Comparison of ENCODE assay signal across 9 mouse cellular contexts in genomic region chr17:29360761-29361221, GRCm38 (mm10). TPM values are rescaled to one million over a fixed set of nuclear protein-coding genes. Genes with fewer than 3 reads are reported as not detected.
DNase-seq lines count a peak whose midpoint lies in the region; TF ChIP-seq lines count a peak whose summit lies in the region.
"Had no signal": no experiment of that assay in that cellular context is flagged by ENCODE, and none has a peak within 500 bp of the region (broad histone marks: within the 10 kb centered on the region; RNA-seq: fewer than 3 reads in every experiment).

Fgd2 (plus strand) TSS chr17:29360914.

- no peaks in the 10 kb centered on the region for H3K27me3 ChIP-seq in heart, embryonic 10.5 days (ENCODE audit: insufficient read depth, poor library complexity, severe bottlenecking)
- H3K27me3 ChIP-seq in MEL (ENCODE audit: control insufficient read depth in 1 of 2, insufficient read depth in 2 of 2, low read length in 2 of 2) = 0 out of 4 replicates have a peak, but pooled peaks cover 0 to 2% of the 10 kb centered on the region in 2 experiments
- H3K27me3 ChIP-seq in cerebellum, adult 2 months (ENCODE audit: control insufficient read depth, insufficient read depth, low read length) = no peaks in the 10 kb centered on the region
- H3K27me3 ChIP-seq: midbrain, embryonic 12.5 days had no signal

- no peak for TF ChIP-seq EP300 in MEL (IDR thresholded peaks at IDR 0.05; ENCODE audit: low read depth in 1 of 2, low read length in 2 of 2)

- 0 out of 6 replicates have a peak, but pooled peaks of 1 of the 3 experiments have one; percentile 6 for TF ChIP-seq CTCF in MEL (IDR thresholded peaks at IDR 0.05 in 2 of 3, conservative IDR thresholded peaks at IDR 0.05 in 1 of 3; ENCODE audit: control insufficient read depth in 1 of 3, insufficient read depth in 1 of 3, low read depth in 2 of 3, low read length in 3 of 3, poor library complexity in 1 of 3, severe bottlenecking in 1 of 3)
- TF ChIP-seq CTCF in cerebellum, adult 2 months (IDR thresholded peaks at IDR 0.05; ENCODE audit: borderline replicate concordance, insufficient read depth, low read depth, low read length) = no peak

- WGBS in heart, embryonic 10.5 days = 17% methylated on average over 5 of the region's 5 CpGs
- WGBS in cerebellum, adult 2 months = 45% methylated on average over 5 of the region's 5 CpGs

- H3K4me1 ChIP-seq in heart, embryonic 10.5 days = peaks cover 31% of the 10 kb centered on the region
- peaks cover 0 to 10% of the 10 kb centered on the region in 2 experiments; a peak in 2 of 4 replicates for H3K4me1 ChIP-seq in MEL (ENCODE audit: control insufficient read depth in 1 of 2, insufficient read depth in 2 of 2, low read length in 2 of 2)
- peaks cover 20% of the 10 kb centered on the region for H3K4me1 ChIP-seq in cerebellum, adult 2 months (ENCODE audit: control insufficient read depth, insufficient read depth, low read length)

- H3K9me3 ChIP-seq in heart, embryonic 10.5 days = no peaks in the 10 kb centered on the region
- no peaks in the 10 kb centered on the region for H3K9me3 ChIP-seq in MEL (replicated peaks; ENCODE audit: insufficient read depth, low read length)
- H3K9me3 ChIP-seq: midbrain, embryonic 12.5 days had no signal

- no peaks in the 10 kb centered on the region for H3K79me2 ChIP-seq in MEL (ENCODE audit: control insufficient read depth, insufficient read depth, low read length, poor library complexity)

- H3K4me3 ChIP-seq in heart, embryonic 10.5 days = peak within 1 kb of the TSS; percentile 5; the same call in 1 of the 2 replicates
- no peak within 1 kb of the TSS for H3K4me3 ChIP-seq in MEL (ENCODE audit: control insufficient read depth in 1 of 2, insufficient read depth in 1 of 2, low read depth in 2 of 2, low read length in 2 of 2)
- no peak within 1 kb of the TSS for H3K4me3 ChIP-seq in cerebellum, adult 2 months (replicated peaks; ENCODE audit: insufficient read depth, low read depth, low read length)
- H3K4me3 ChIP-seq: midbrain, embryonic 12.5 days had no signal

- H3K9ac ChIP-seq in MEL (ENCODE audit: control insufficient read depth, low read depth, low read length, poor library complexity, severe bottlenecking) = no peak within 1 kb of the TSS
- H3K9ac ChIP-seq: midbrain, embryonic 12.5 days had no signal

- DNase-seq in heart, embryonic 10.5 days (ENCODE audit: low spot score) = no peak
- DNase-seq in heart, postnatal 4 days = no peak
- DNase-seq in MEL (ENCODE audit: low read depth, low spot score) = peak; percentile 83
- peak; percentile 51 for DNase-seq in induced T-regulatory cell, adult 2 months (ENCODE audit: low read depth)
- peak; percentile 66 for DNase-seq in lung, postnatal 10 days
- no peak for DNase-seq in c-Kit-positive CD71-positive TER-119-positive erythroid progenitor cells, embryonic 14.5 days (ENCODE audit: low spot score)
- no peak for DNase-seq in cerebellum, adult 2 months
- no peak for DNase-seq in adrenal gland, postnatal 25 days

- no peaks in the 10 kb centered on the region for H3K36me3 ChIP-seq in heart, embryonic 10.5 days
- H3K36me3 ChIP-seq in MEL (ENCODE audit: control insufficient read depth in 1 of 2, insufficient read depth in 2 of 2, low read length in 2 of 2) = peaks cover 0 to 9% of the 10 kb centered on the region in 2 experiments; a peak in 2 of 4 replicates
- H3K36me3 ChIP-seq: midbrain, embryonic 12.5 days had no signal

- TF ChIP-seq POLR2A in MEL (IDR thresholded peaks at IDR 0.05; ENCODE audit: control insufficient read depth in 1 of 2, insufficient read depth in 1 of 2, low read depth in 1 of 2, low read length in 2 of 2, poor library complexity in 1 of 2) = no peak
- no peak for TF ChIP-seq POLR2A in cerebellum, adult 2 months (IDR thresholded peaks at IDR 0.05; ENCODE audit: borderline replicate concordance, insufficient read depth, low read length)

- 0 out of 2 replicates have a peak within 1 kb of the TSS, but pooled peaks have one; percentile 24 for H3K27ac ChIP-seq in heart, embryonic 10.5 days
- no peak within 1 kb of the TSS for H3K27ac ChIP-seq in MEL (ENCODE audit: control insufficient read depth, low read depth, low read length)
- no peak within 1 kb of the TSS for H3K27ac ChIP-seq in cerebellum, adult 2 months (ENCODE audit: insufficient read depth, low read length)
- H3K27ac ChIP-seq: midbrain, embryonic 12.5 days had no signal

- TF ChIP-seq RAD21 in MEL (IDR thresholded peaks at IDR 0.05; ENCODE audit: low read depth, low read length) = no peak

TF ChIP-seq in MEL, 35 proteins besides CTCF, POLR2A, EP300 and RAD21:
- TF ChIP-seq JUND (IDR thresholded peaks at IDR 0.05; ENCODE audit: low read depth, low read length) = no peak
- TF ChIP-seq ELF1 (IDR thresholded peaks at IDR 0.05; ENCODE audit: low read depth, low read length) = 0 out of 2 replicates have a peak, but pooled peaks have one; percentile 8

RNA-seq across cellular contexts. Expression of gene Fgd2, which starts in this region (rescaled TPM):
- polyA plus RNA-seq in heart, embryonic 10.5 days (2016; fragmentation: Nextera tagmentation; extraction: Ambion mirVana) = 2.2 and 3.8 TPM in 2 replicates
- 1 to 10 TPM; 2.1 to 2.8 TPM for total RNA-seq in heart, postnatal 4 days (2021)
- total RNA-seq in MEL (2012; rRNA removed) = 0.07 and 0.23 TPM in 2 replicates
- under 1 TPM in 1 of 2 experiments, not detected in 1; 0.39 TPM for polyA plus RNA-seq in MEL (2012; ENCODE audit: insufficient read depth in 1 of 2, insufficient read length in 2 of 2, low read depth in 1 of 2, low replicate concordance in 2 of 2, missing spikeins in 1 of 2)
- 5.5 and 5.9 TPM in 2 replicates for polyA plus RNA-seq in cerebellum, adult 2 months (2012; rRNA removed)
- total RNA-seq in adrenal gland, postnatal 25 days (2021) = 1.6 and 3.0 TPM in 2 replicates

Comparison
In these comparisons a context has a peak if more than half of its experiments do, and no peak if none do; other contexts are left out.
1. Peak in DNase-seq in MEL; RNA of the gene not detected or under 1 TPM.
2. DNase-seq: peak in induced T-regulatory cell, adult 2 months (single experiment) and lung, postnatal 10 days (single experiment); none in heart, embryonic 10.5 days (single experiment), heart, postnatal 4 days (single experiment), c-Kit-positive CD71-positive TER-119-positive erythroid progenitor cells, embryonic 14.5 days (single experiment), cerebellum, adult 2 months (0 of 2) and adrenal gland, postnatal 25 days (single experiment).